Mouse (Mus musculus) olfactory bulb, adult 2 months (tissue): ENCODE measurements around the gene Per2.

Experiments used
- CTCF ChIP-seq: fragments of 200-500 bp; IDR thresholded peaks from 2 replicates; pipeline ENCODE4 v1.5.1; 2012; ENCODE audit warnings: low read depth, mild to moderate bottlenecking, low read length, moderate library complexity; ENCODE audit not compliant: insufficient read depth
- POLR2A ChIP-seq: fragments of 200-500 bp; IDR thresholded peaks from 2 replicates; pipeline ENCODE4 v1.6.1; 2012; ENCODE audit warnings: mild to moderate bottlenecking, low read depth, low read length, moderate library complexity; ENCODE audit not compliant: insufficient read depth

GRCm38 (mm10) chr1:91453932-91454331, 5.2 kb downstream of the Per2 start:
- TF ChIP-seq CTCF (no peak), POLR2A (no peak)
